ENCODE assay signal across 16 mouse cellular contexts in genomic region chr2:3623981-3624584, GRCm38 (mm10). TPM values are rescaled to one million over a fixed set of nuclear protein-coding genes. Genes with fewer than 3 reads are reported as not detected.
DNase-seq lines count a peak whose midpoint lies in the region; ATAC-seq lines count a peak whose summit lies in the region.
"Had no signal": no experiment of that assay in that cellular context is flagged by ENCODE, and none has a peak within 500 bp of the region (broad histone marks: within the 10 kb centered on the region; RNA-seq: fewer than 3 reads in every experiment).

No protein-coding gene starts in this region.

- no peaks in the 10 kb centered on the region for H3K27me3 ChIP-seq in liver, embryonic 11.5 days (replicated peaks; ENCODE audit: control insufficient read depth, insufficient read depth, low read length)
- no peaks in the 10 kb centered on the region for H3K27me3 ChIP-seq in stomach, embryonic 14.5 days (ENCODE audit: control insufficient read depth, insufficient read depth, low read length)
- H3K27me3 ChIP-seq in forebrain, embryonic 12.5 days: no peaks in the 10 kb centered on the region
- H3K27me3 ChIP-seq: embryonic facial prominence, embryonic 15.5 days; hindbrain, embryonic 12.5 days; limb, embryonic 13.5 days; midbrain, embryonic 12.5 days had no signal

- H3K4me2 ChIP-seq in liver, embryonic 11.5 days: no peak overlapping the region
- no peak overlapping the region for H3K4me2 ChIP-seq in stomach, embryonic 14.5 days (replicated peaks; ENCODE audit: low read depth, low read length)
- H3K4me2 ChIP-seq in forebrain, embryonic 12.5 days: no peak overlapping the region
- H3K4me2 ChIP-seq: embryonic facial prominence, embryonic 15.5 days; hindbrain, embryonic 12.5 days; limb, embryonic 13.5 days; midbrain, embryonic 12.5 days had no signal

- H3K27ac ChIP-seq in liver, embryonic 11.5 days (ENCODE audit: low read depth, low read length): no peak overlapping the region
- no peak overlapping the region for H3K27ac ChIP-seq in stomach, embryonic 14.5 days (ENCODE audit: low read length)
- no peak overlapping the region for H3K27ac ChIP-seq in forebrain, embryonic 12.5 days
- H3K27ac ChIP-seq: embryonic facial prominence, embryonic 15.5 days; hindbrain, embryonic 12.5 days; layer of hippocampus, adult 2 months; limb, embryonic 13.5 days; midbrain, embryonic 12.5 days had no signal

- H3K9ac ChIP-seq in liver, embryonic 11.5 days (ENCODE audit: low read depth, low read length): no peak overlapping the region
- H3K9ac ChIP-seq in stomach, embryonic 14.5 days (replicated peaks; ENCODE audit: low read depth, low read length): no peak overlapping the region
- no peak overlapping the region for H3K9ac ChIP-seq in forebrain, embryonic 12.5 days
- H3K9ac ChIP-seq: embryonic facial prominence, embryonic 15.5 days; hindbrain, embryonic 12.5 days; limb, embryonic 13.5 days; midbrain, embryonic 12.5 days had no signal

- peak; percentile 85 for DNase-seq in kidney, adult 9 months
- DNase-seq in liver, embryonic 11.5 days (ENCODE audit: low spot score): no peak
- DNase-seq: adrenal gland, adult 2 months; cerebellum, adult 8-10 months had no signal

- H3K4me1 ChIP-seq in liver, embryonic 11.5 days (replicated peaks; ENCODE audit: control insufficient read depth, insufficient read depth, low read length): no peaks in the 10 kb centered on the region; the same call in 1 of the 2 replicates
- H3K4me1 ChIP-seq in stomach, embryonic 14.5 days (ENCODE audit: control insufficient read depth, insufficient read depth, low read length): no peaks in the 10 kb centered on the region
- H3K4me1 ChIP-seq in forebrain, embryonic 12.5 days: no peaks in the 10 kb centered on the region
- H3K4me1 ChIP-seq: embryonic facial prominence, embryonic 15.5 days; hindbrain, embryonic 12.5 days; limb, embryonic 13.5 days; midbrain, embryonic 12.5 days had no signal

- 81% methylated on average over 7 of the region's 7 CpGs for whole genome bisulfite sequencing in liver, embryonic 11.5 days
- 77% methylated on average over 7 of the region's 7 CpGs for WGBS in stomach, embryonic 14.5 days
- WGBS in forebrain, embryonic 12.5 days: 92% methylated on average over 7 of the region's 7 CpGs

- peak; percentile 72 for ATAC-seq in granulocyte monocyte progenitor cell, adult 5-6 weeks (replicated peaks; ENCODE audit: poor library complexity, severe bottlenecking)
- ATAC-seq in liver, embryonic 11.5 days (replicated peaks; ENCODE audit: low FRiP score): 0 out of 2 replicates have a peak, but pooled peaks have one; percentile 20
- ATAC-seq in stomach, embryonic 14.5 days (ENCODE audit: insufficient number of reproducible peaks, insufficient read depth, low FRiP score, low read depth): 0 out of 2 replicates have a peak, but pooled peaks have one; percentile 56
- no peak for ATAC-seq in inflammation-experienced regulatory T-cells, adult 6 months
- ATAC-seq in monocyte, adult 5-6 weeks (replicated peaks; ENCODE audit: insufficient number of reproducible peaks, low FRiP score, low TSS enrichment, poor library complexity, severe bottlenecking): no peak
- no peak for ATAC-seq in forebrain, embryonic 12.5 days (ENCODE audit: low FRiP score)

- H3K36me3 ChIP-seq in liver, embryonic 11.5 days (ENCODE audit: control insufficient read depth, insufficient read depth, low read length): no peaks in the 10 kb centered on the region
- H3K36me3 ChIP-seq in stomach, embryonic 14.5 days (ENCODE audit: control insufficient read depth, insufficient read depth, low read length): no peaks in the 10 kb centered on the region
- no peaks in the 10 kb centered on the region for H3K36me3 ChIP-seq in forebrain, embryonic 12.5 days (replicated peaks)
- H3K36me3 ChIP-seq: embryonic facial prominence, embryonic 15.5 days; G1E; hindbrain, embryonic 12.5 days; limb, embryonic 13.5 days; midbrain, embryonic 12.5 days had no signal

- no peaks in the 10 kb centered on the region for H3K9me3 ChIP-seq in liver, embryonic 11.5 days (ENCODE audit: control insufficient read depth, low read length)
- no peaks in the 10 kb centered on the region for H3K9me3 ChIP-seq in stomach, embryonic 14.5 days (ENCODE audit: control insufficient read depth, low read depth, low read length)
- no peaks in the 10 kb centered on the region for H3K9me3 ChIP-seq in forebrain, embryonic 12.5 days
- H3K9me3 ChIP-seq: embryonic facial prominence, embryonic 15.5 days; G1E; hindbrain, embryonic 12.5 days; limb, embryonic 13.5 days; midbrain, embryonic 12.5 days had no signal

- H3K4me3 ChIP-seq in liver, embryonic 11.5 days (ENCODE audit: low read depth, low read length): no peak overlapping the region
- H3K4me3 ChIP-seq in stomach, embryonic 14.5 days (ENCODE audit: low read depth, low read length): no peak overlapping the region
- no peak overlapping the region for H3K4me3 ChIP-seq in forebrain, embryonic 12.5 days (replicated peaks)
- H3K4me3 ChIP-seq: embryonic facial prominence, embryonic 15.5 days; hindbrain, embryonic 12.5 days; layer of hippocampus, adult 2 months; limb, embryonic 13.5 days; midbrain, embryonic 12.5 days; myocyte had no signal

RNA-seq across cellular contexts. Expression of gene Fam107b, which starts 53.8 kb away (rescaled TPM):
- total RNA-seq in granulocyte monocyte progenitor cell, adult 5-6 weeks (2014; fragmentation: Nextera tagmentation): 415 and 416 TPM in 2 replicates
- total RNA-seq in granulocyte monocyte progenitor cell, adult 5-6 weeks (2017): 801 and 969 TPM in 2 replicates
- polyA plus RNA-seq in liver, embryonic 11.5 days (2014; fragmentation: Nextera tagmentation; extraction: Ambion mirVana): 36.0 and 36.3 TPM in 2 replicates
- polyA plus RNA-seq in stomach, embryonic 14.5 days (2014; fragmentation: Nextera tagmentation; extraction: Ambion mirVana): 55.4 and 59.2 TPM in 2 replicates
- 100 to 1,000 TPM; 193 to 316 (median 202) TPM for polyA plus RNA-seq in inflammation-experienced regulatory T-cells, adult 6 months (2017; shearing (Covaris generic))
- 432 to 778 TPM (median 669 TPM) in 3 replicates for total RNA-seq in monocyte, adult 5-6 weeks (2017)
- 44.2 and 49.3 TPM in 2 replicates for polyA plus RNA-seq in forebrain, embryonic 12.5 days (2016; fragmentation: Nextera tagmentation; extraction: Ambion mirVana)

Comparison
In these comparisons a context has a peak if more than half of its experiments do, and no peak if none do; other contexts are left out.
1. ATAC-seq: peak in granulocyte monocyte progenitor cell, adult 5-6 weeks (single experiment), liver, embryonic 11.5 days (single experiment) and stomach, embryonic 14.5 days (single experiment); none in inflammation-experienced regulatory T-cells, adult 6 months (single experiment), monocyte, adult 5-6 weeks (single experiment) and forebrain, embryonic 12.5 days (single experiment).